Mouse (Mus musculus) stomach, postnatal 0 days (tissue): Measurements from ENCODE around the gene Ehd2. TPM values are rescaled to one million over a fixed set of nuclear protein-coding genes. Genes with fewer than 3 reads are reported as not detected.

Experiments used
- ATAC-seq: fragments of 200-750 bp; cut with Nextera tagmentation; 2 replicates; pipeline ENCODE4 v1.8.0; 2017; ENCODE audit not compliant: low FRiP score, low TSS enrichment
- DNase-seq: peaks from one replicate; pipeline ENCODE4 v3.0.0-alpha.2; 2016; ENCODE audit warnings: low spot score
- H3K27ac ChIP-seq: fragments of 300-500 bp; sonication (generic); replicated peaks from 2 replicates; pipeline ENCODE4 v1.5.1; 2014; ENCODE audit warnings: mild to moderate bottlenecking, control low read depth
- H3K27me3 ChIP-seq: fragments of 300-500 bp; sonication (generic); 2 replicates; pipeline ENCODE4 v1.6.1; 2014; ENCODE audit warnings: low read length; ENCODE audit not compliant: control insufficient read depth, insufficient read depth
- H3K36me3 ChIP-seq: fragments of 300-500 bp; sonication (generic); 2 replicates; pipeline ENCODE4 v1.6.1; 2014; ENCODE audit warnings: low read length, mixed read lengths; ENCODE audit not compliant: control insufficient read depth, insufficient read depth
- H3K4me1 ChIP-seq: fragments of 300-500 bp; sonication (generic); replicated peaks from 2 replicates; pipeline ENCODE4 v1.6.1; 2014; ENCODE audit warnings: antibody characterized with exemption; ENCODE audit not compliant: control insufficient read depth, insufficient read depth
- H3K4me2 ChIP-seq: fragments of 300-500 bp; sonication (generic); replicated peaks from 2 replicates; pipeline ENCODE4 v1.6.1; 2014; ENCODE audit warnings: low read depth, mild to moderate bottlenecking, control low read depth, moderate library complexity
- H3K4me3 ChIP-seq: fragments of 300-500 bp; sonication (generic); 2 replicates; pipeline ENCODE4 v1.5.1; 2014; ENCODE audit warnings: low read depth, low read length, control low read depth
- H3K9ac ChIP-seq: fragments of 300-500 bp; sonication (generic); 2 replicates; pipeline ENCODE4 v1.6.1; 2014; ENCODE audit warnings: mild to moderate bottlenecking, low read length, control low read depth, mixed read lengths
- H3K9me3 ChIP-seq: fragments of 300-500 bp; sonication (generic); 2 replicates; pipeline ENCODE4 v1.6.1; 2016; ENCODE audit warnings: low read length; ENCODE audit not compliant: control insufficient read depth
- CTCF ChIP-seq: IDR thresholded peaks from 2 replicates; pipeline ENCODE4 v1.5.1; 2016; ENCODE audit warnings: antibody characterized with exemption, low read depth, mild to moderate bottlenecking, moderate library complexity
- EP300 ChIP-seq: optimal IDR thresholded peaks from 2 replicates; pipeline ENCODE3; 2016; ENCODE audit warnings: antibody characterized with exemption
- WGBS: fragments of 180-500 bp; shearing (Covaris S2); extraction: QIAGEN DNeasy Blood & Tissue Kit; methylation state at CpG from one replicate; pipeline ENCODE4 v1.1.7; 2014; 5-methylcytosine and 5-hydroxymethylcytosine counted together
- polyA plus RNA-seq: library from polyadenylated mRNA; unstranded; fragments of >200 nt; fragmentation: Nextera tagmentation; extraction: Ambion mirVana; gene quantifications from 2 replicates; pipeline ENCODE4 v1.2.1, GENCODE M21; 2015

The Ehd2 gene
- polyA plus RNA-seq, 1 experiment from 2014 or later: 37.7 TPM

- 49% methylated on average over 5 of the region's 5 CpGs for WGBS
- ATAC-seq: peak; percentile 7; the same call in 1 of the 2 replicates
- TF ChIP-seq EP300: no peak
- no peak for DNase-seq
- H3K27ac ChIP-seq: peak overlapping the region; percentile 49
- H3K9me3 ChIP-seq: no peaks in the 10 kb centered on the region
- H3K36me3 ChIP-seq: peaks cover 2% of the 10 kb centered on the region; the same call in 1 of the 2 replicates
- H3K27me3 ChIP-seq: no peaks in the 10 kb centered on the region
- H3K4me2 ChIP-seq: no peak overlapping the region
- no peaks in the 10 kb centered on the region; the same call in none of the 2 replicates for H3K4me1 ChIP-seq
- H3K9ac ChIP-seq: no peak overlapping the region
- H3K4me3 ChIP-seq: no peak overlapping the region
Measured at GRCm38 (mm10) chr7:16002171-16002570, 34.8 kb upstream of the Ehd2 start.

- Histone ChIP-seq H3K27ac (peak overlapping the region; percentile 49), H3K9me3 (no peaks in the 10 kb centered on the region), H3K9ac (no peak overlapping the region), H3K4me1 (no peaks in the 10 kb centered on the region; the same call in none of the 2 replicates), H3K27me3 (no peaks in the 10 kb centered on the region), H3K4me3 (no peak overlapping the region), H3K36me3 (peaks cover 2% of the 10 kb centered on the region; the same call in 1 of the 2 replicates), H3K4me2 (no peak overlapping the region)
- DNase-seq (no peak), ATAC-seq (no peak)
- TF ChIP-seq CTCF: no peak
- TF ChIP-seq EP300: no peak
- 67% methylated on average over 1 of the region's 1 CpGs for WGBS
Measured at GRCm38 (mm10) chr7:16001691-16002090, 34.3 kb upstream of the Ehd2 start.

GRCm38 (mm10) chr7:15993789-15994188, 26.4 kb upstream of the Ehd2 start:
- DNase-seq (no peak), ATAC-seq (peak; percentile 41)
- no peaks in the 10 kb centered on the region for H3K9me3 ChIP-seq
- H3K4me3 ChIP-seq: no peak overlapping the region
- no peak overlapping the region for H3K27ac ChIP-seq
- peaks cover 21% of the 10 kb centered on the region for H3K36me3 ChIP-seq
- H3K27me3 ChIP-seq: no peaks in the 10 kb centered on the region
- no peaks in the 10 kb centered on the region for H3K4me1 ChIP-seq
- WGBS: 89% methylated on average over 4 of the region's 4 CpGs
- H3K4me2 ChIP-seq: no peak overlapping the region
- H3K9ac ChIP-seq: no peak overlapping the region
- TF ChIP-seq CTCF: no peak
- TF ChIP-seq EP300: no peak

GRCm38 (mm10) chr7:15993152-15993551, 25.8 kb upstream of the Ehd2 start:
- Histone ChIP-seq H3K9ac (no peak overlapping the region), H3K27ac (no peak overlapping the region), H3K36me3 (peaks cover 27% of the 10 kb centered on the region), H3K4me3 (no peak overlapping the region), H3K4me2 (no peak overlapping the region), H3K9me3 (no peaks in the 10 kb centered on the region), H3K27me3 (no peaks in the 10 kb centered on the region), H3K4me1 (no peaks in the 10 kb centered on the region)
- ATAC-seq (peak; percentile 70), DNase-seq (peak; percentile 51)
- TF ChIP-seq EP300 (no peak), CTCF (no peak)
- 81% methylated on average over 3 of the region's 3 CpGs for WGBS

GRCm38 (mm10) chr7:15991764-15992163, 24.4 kb upstream of the Ehd2 start:
- ATAC-seq: no peak
- no peak overlapping the region for H3K4me2 ChIP-seq
- H3K27me3 ChIP-seq: no peaks in the 10 kb centered on the region
- WGBS: 92% methylated on average over 3 of the region's 3 CpGs
- no peaks in the 10 kb centered on the region for H3K4me1 ChIP-seq
- H3K9me3 ChIP-seq: no peaks in the 10 kb centered on the region
- no peak for TF ChIP-seq CTCF
- no peak for TF ChIP-seq EP300
- no peak overlapping the region for H3K4me3 ChIP-seq
- H3K27ac ChIP-seq: no peak overlapping the region
- H3K36me3 ChIP-seq: peaks cover 30% of the 10 kb centered on the region
- DNase-seq: no peak
- no peak overlapping the region for H3K9ac ChIP-seq

GRCm38 (mm10) chr7:15987661-15988356, 20.4 kb upstream of the Ehd2 start:
- H3K27ac ChIP-seq: no peak overlapping the region
- TF ChIP-seq EP300 (no peak), CTCF (no peak)
- H3K4me3 ChIP-seq: no peak overlapping the region
- H3K27me3 ChIP-seq: no peaks in the 10 kb centered on the region
- DNase-seq (no peak), ATAC-seq (no peak)
- no peaks in the 10 kb centered on the region for H3K4me1 ChIP-seq
- H3K9me3 ChIP-seq: no peaks in the 10 kb centered on the region
- H3K9ac ChIP-seq: no peak overlapping the region
- peaks cover 19% of the 10 kb centered on the region for H3K36me3 ChIP-seq
- H3K4me2 ChIP-seq: no peak overlapping the region
- 91% methylated on average over 16 of the region's 16 CpGs for whole genome bisulfite sequencing
